In genomic region chr1:63493325-63493724, GRCm38 (mm10) we compare ENCODE assay signal across 26 mouse cellular contexts.
"Had no signal": no experiment of that assay in that cellular context is flagged by ENCODE, and none has a peak within 500 bp of the region (broad histone marks: within the 10 kb centered on the region; RNA-seq: fewer than 3 reads in every experiment).

No protein-coding gene starts in this region.

- H3K4me1 ChIP-seq: hindbrain, embryonic 10.5 days; hindbrain, embryonic 12.5 days; intestine, embryonic 15.5 days had no signal

- H3K4me3 ChIP-seq: gastrocnemius, adult 2 months; heart, adult 2 months; heart, embryonic 10.5 days; heart, embryonic 12.5 days; hindbrain, embryonic 10.5 days; hindbrain, embryonic 12.5 days; intestine, embryonic 15.5 days; layer of hippocampus, adult 2 months; left cerebral cortex, adult 2 months; limb, embryonic 10.5 days; limb, embryonic 12.5 days had no signal

- H3K36me3 ChIP-seq: heart, embryonic 10.5 days; heart, embryonic 12.5 days; hindbrain, embryonic 10.5 days; hindbrain, embryonic 12.5 days; intestine, embryonic 15.5 days; limb, embryonic 10.5 days; limb, embryonic 12.5 days had no signal

- DNase-seq: gastrocnemius, adult 2 months; gastrocnemius, postnatal 10 days; gastrocnemius, postnatal 25 days; heart, adult 2 months; heart, postnatal 10 days; heart, postnatal 4 days; kidney, adult 18-20 months; kidney, adult 8-10 months; kidney, postnatal 10 days; kidney, postnatal 25 days; kidney, postnatal 4 days; liver had no signal

- H3K9ac ChIP-seq: heart, embryonic 12.5 days; hindbrain, embryonic 12.5 days; hindbrain, embryonic 14.5 days; intestine, embryonic 15.5 days; limb, embryonic 12.5 days had no signal

- H3K9me3 ChIP-seq: heart, embryonic 10.5 days; heart, embryonic 12.5 days; hindbrain, embryonic 10.5 days; hindbrain, embryonic 12.5 days; intestine, embryonic 15.5 days; limb, embryonic 10.5 days; limb, embryonic 12.5 days had no signal

- H3K27me3 ChIP-seq: heart, embryonic 12.5 days; hindbrain, embryonic 12.5 days; intestine, embryonic 15.5 days; limb, embryonic 12.5 days had no signal

- H3K4me2 ChIP-seq: heart, embryonic 12.5 days; hindbrain, embryonic 12.5 days; hindbrain, embryonic 14.5 days; intestine, embryonic 15.5 days; limb, embryonic 12.5 days; liver, embryonic 11.5 days had no signal

- H3K27ac ChIP-seq: gastrocnemius, adult 2 months; heart, adult 2 months; heart, embryonic 10.5 days; hindbrain, embryonic 10.5 days; hindbrain, embryonic 12.5 days; hindbrain, embryonic 14.5 days; intestine, embryonic 15.5 days; layer of hippocampus, adult 2 months; left cerebral cortex, adult 2 months; limb, embryonic 10.5 days; limb, embryonic 12.5 days had no signal

- ATAC-seq: hindbrain, embryonic 16.5 days; inflammation-experienced regulatory T-cells, adult 6 months; intestine, embryonic 15.5 days; intestine, postnatal 0 days had no signal
